Mouse (Mus musculus): ENCODE data around the gene Sytl1. TPM values are rescaled to one million over a fixed set of nuclear protein-coding genes. Genes with fewer than 3 reads are reported as not detected.
A peak's percentile ranks its signal among the peaks of the same experiment; 100 is the strongest.

The Sytl1 gene
- total and polyA plus RNA-seq, 2 experiments from 2014 or later, result 0.79 to 3.6 TPM

GRCm38 (mm10) chr4:133233285-133233976 is 29.5 kb downstream of the Sytl1 start:
- H3K27ac ChIP-seq (ENCODE audit: low read depth), result no peak overlapping the region
- no peak overlapping the region for H3K4me3 ChIP-seq (ENCODE audit: low read depth, low read length)
- no peak overlapping the region for H3K9ac ChIP-seq (replicated peaks; ENCODE audit: low read depth, low read length)
- no peaks in the 10 kb centered on the region for H3K9me3 ChIP-seq (replicated peaks; ENCODE audit: control insufficient read depth, low read length)
- ATAC-seq (ENCODE audit: insufficient read depth, low read depth) (no peak), DNase-seq (ENCODE audit: low spot score) (peak; percentile 46)
- no peaks in the 10 kb centered on the region for H3K4me1 ChIP-seq (ENCODE audit: control insufficient read depth, insufficient read depth)
- WGBS, result 30% methylated on average over 10 of the region's 10 CpGs
- H3K27me3 ChIP-seq (ENCODE audit: control insufficient read depth, insufficient read depth, low read length), result no peaks in the 10 kb centered on the region
- no peak overlapping the region for H3K4me2 ChIP-seq (ENCODE audit: low read depth, low read length)
- H3K36me3 ChIP-seq (replicated peaks; ENCODE audit: control insufficient read depth, insufficient read depth, low read length), result no peaks in the 10 kb centered on the region
- TF ChIP-seq EP300 (IDR thresholded peaks at IDR 0.05; ENCODE audit: low read depth) (no peak), CTCF (IDR thresholded peaks at IDR 0.05; ENCODE audit: low read depth) (peak; percentile 64)

- H3K4me2 ChIP-seq (ENCODE audit: low read depth, low read length), result no peak overlapping the region
- ATAC-seq (ENCODE audit: insufficient read depth, low read depth), result no peak
- H3K4me3 ChIP-seq (ENCODE audit: low read depth, low read length), result no peak overlapping the region
- 82% methylated on average over 8 of the region's 8 CpGs for WGBS
- H3K27me3 ChIP-seq (ENCODE audit: control insufficient read depth, insufficient read depth, low read length), result no peaks in the 10 kb centered on the region
- no peak for DNase-seq (ENCODE audit: low spot score)
- no peak overlapping the region for H3K9ac ChIP-seq (replicated peaks; ENCODE audit: low read depth, low read length)
- no peak for TF ChIP-seq EP300 (IDR thresholded peaks at IDR 0.05; ENCODE audit: low read depth)
- TF ChIP-seq CTCF (IDR thresholded peaks at IDR 0.05; ENCODE audit: low read depth), result no peak
- no peak overlapping the region for H3K27ac ChIP-seq (ENCODE audit: low read depth)
- H3K9me3 ChIP-seq (replicated peaks; ENCODE audit: control insufficient read depth, low read length), result no peaks in the 10 kb centered on the region
- no peaks in the 10 kb centered on the region for H3K4me1 ChIP-seq (ENCODE audit: control insufficient read depth, insufficient read depth)
- H3K36me3 ChIP-seq (replicated peaks; ENCODE audit: control insufficient read depth, insufficient read depth, low read length), result no peaks in the 10 kb centered on the region
Measured at GRCm38 (mm10) chr4:133229582-133229981, 33.3 kb downstream of the Sytl1 start.

DNA sequence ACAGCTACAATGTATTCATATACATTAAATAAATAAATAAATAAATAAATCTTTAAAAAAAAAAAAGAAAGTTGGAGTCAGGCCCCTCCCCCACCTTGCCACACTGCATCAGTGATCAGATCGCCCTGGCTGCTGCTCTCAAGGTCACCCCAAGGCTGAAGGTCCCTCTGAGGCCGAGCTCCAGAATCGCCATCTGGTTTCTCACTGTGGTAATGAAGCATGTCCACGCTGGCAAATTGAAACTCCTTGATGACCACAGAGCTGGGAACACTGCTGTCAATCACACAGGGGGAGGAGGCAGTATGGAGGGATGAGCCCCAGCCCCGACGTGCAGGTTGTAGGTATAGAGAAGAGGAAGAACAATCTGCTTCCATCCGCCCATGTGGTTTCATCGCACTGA is 35.3 kb downstream of the Sytl1 start:
- no peak for ATAC-seq (ENCODE audit: insufficient read depth, low read depth)
- Histone ChIP-seq H3K4me2 (ENCODE audit: low read depth, low read length) (no peak overlapping the region), H3K9ac (replicated peaks; ENCODE audit: low read depth, low read length) (no peak overlapping the region), H3K4me3 (ENCODE audit: low read depth, low read length) (no peak overlapping the region), H3K27me3 (ENCODE audit: control insufficient read depth, insufficient read depth, low read length) (no peaks in the 10 kb centered on the region), H3K27ac (ENCODE audit: low read depth) (no peak overlapping the region), H3K4me1 (ENCODE audit: control insufficient read depth, insufficient read depth) (no peaks in the 10 kb centered on the region), H3K36me3 (replicated peaks; ENCODE audit: control insufficient read depth, insufficient read depth, low read length) (no peaks in the 10 kb centered on the region), H3K9me3 (replicated peaks; ENCODE audit: control insufficient read depth, low read length) (no peaks in the 10 kb centered on the region)
- TF ChIP-seq EP300 (IDR thresholded peaks at IDR 0.05; ENCODE audit: low read depth) (no peak), CTCF (IDR thresholded peaks at IDR 0.05; ENCODE audit: low read depth) (no peak)
- no peak for DNase-seq (ENCODE audit: low spot score)
- 73% methylated on average over 8 of the region's 8 CpGs for WGBS

DNA sequence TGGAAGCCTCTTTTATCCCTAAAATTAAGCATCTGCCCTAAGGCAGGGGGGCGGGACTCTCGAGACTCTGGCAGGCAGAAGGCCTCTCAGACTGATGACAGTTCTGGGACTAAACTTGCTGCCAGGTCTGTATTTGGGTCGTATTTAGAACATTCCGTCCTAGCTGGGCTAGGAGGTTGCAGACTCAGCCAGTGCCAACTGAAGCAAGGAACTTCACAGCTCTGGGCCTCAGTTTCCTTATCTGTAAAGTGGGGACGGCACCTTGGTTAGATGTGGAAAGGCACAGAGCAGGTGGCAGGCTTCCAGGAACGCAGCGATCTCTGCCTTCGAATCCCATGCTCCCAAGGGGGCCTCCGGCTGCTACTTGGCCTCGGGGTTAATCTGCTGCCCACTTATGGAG is 36.8 kb downstream of the Sytl1 start:
- H3K9me3 ChIP-seq (replicated peaks; ENCODE audit: control insufficient read depth, low read length), result no peaks in the 10 kb centered on the region
- H3K9ac ChIP-seq (replicated peaks; ENCODE audit: low read depth, low read length), result no peak overlapping the region
- ATAC-seq (ENCODE audit: insufficient read depth, low read depth) (no peak; the same call in 1 of the 2 replicates), DNase-seq (ENCODE audit: low spot score) (no peak)
- H3K4me2 ChIP-seq (ENCODE audit: low read depth, low read length), result no peak overlapping the region
- no peaks in the 10 kb centered on the region for H3K36me3 ChIP-seq (replicated peaks; ENCODE audit: control insufficient read depth, insufficient read depth, low read length)
- no peaks in the 10 kb centered on the region for H3K4me1 ChIP-seq (ENCODE audit: control insufficient read depth, insufficient read depth)
- H3K4me3 ChIP-seq (ENCODE audit: low read depth, low read length), result no peak overlapping the region
- H3K27ac ChIP-seq (ENCODE audit: low read depth), result no peak overlapping the region
- TF ChIP-seq EP300 (IDR thresholded peaks at IDR 0.05; ENCODE audit: low read depth), result no peak
- TF ChIP-seq CTCF (IDR thresholded peaks at IDR 0.05; ENCODE audit: low read depth), result no peak
- 43% methylated on average over 10 of the region's 10 CpGs for WGBS
- peaks cover 9% of the 10 kb centered on the region for H3K27me3 ChIP-seq (ENCODE audit: control insufficient read depth, insufficient read depth, low read length)

- no peak overlapping the region for H3K9ac ChIP-seq (replicated peaks; ENCODE audit: low read depth, low read length)
- 76% methylated on average over 5 of the region's 5 CpGs for WGBS
- H3K27me3 ChIP-seq (ENCODE audit: control insufficient read depth, insufficient read depth, low read length), result peaks cover 15% of the 10 kb centered on the region
- TF ChIP-seq CTCF (IDR thresholded peaks at IDR 0.05; ENCODE audit: low read depth) (no peak), EP300 (IDR thresholded peaks at IDR 0.05; ENCODE audit: low read depth) (no peak)
- H3K4me3 ChIP-seq (ENCODE audit: low read depth, low read length), result no peak overlapping the region
- no peak overlapping the region for H3K4me2 ChIP-seq (ENCODE audit: low read depth, low read length)
- no peaks in the 10 kb centered on the region for H3K9me3 ChIP-seq (replicated peaks; ENCODE audit: control insufficient read depth, low read length)
- H3K4me1 ChIP-seq (ENCODE audit: control insufficient read depth, insufficient read depth), result no peaks in the 10 kb centered on the region; the same call in 1 of the 2 replicates
- H3K36me3 ChIP-seq (replicated peaks; ENCODE audit: control insufficient read depth, insufficient read depth, low read length), result no peaks in the 10 kb centered on the region
- no peak for ATAC-seq (ENCODE audit: insufficient read depth, low read depth)
- no peak overlapping the region for H3K27ac ChIP-seq (ENCODE audit: low read depth)
- DNase-seq (ENCODE audit: low spot score), result no peak
Measured at GRCm38 (mm10) chr4:133223875-133224274, 39.0 kb downstream of the Sytl1 start.

DNA sequence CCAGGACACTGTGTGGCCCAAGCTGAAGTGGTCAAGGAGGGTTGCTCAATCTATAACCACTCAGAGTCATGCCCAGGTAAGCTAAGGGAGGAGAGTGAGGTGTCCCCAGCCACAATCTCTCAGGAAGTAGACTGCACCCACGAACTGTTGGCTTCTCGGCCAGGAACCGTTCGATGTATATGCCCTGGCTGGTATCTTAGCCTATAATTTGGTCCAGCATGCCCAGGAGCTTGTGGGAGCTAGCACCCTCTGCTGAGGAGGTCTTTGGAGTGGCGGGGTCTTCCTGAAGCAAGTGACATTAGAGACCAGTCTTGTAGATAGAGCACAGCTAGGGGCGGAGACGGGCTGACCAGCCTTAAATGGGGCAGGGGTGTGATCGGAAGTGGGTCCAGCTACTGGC is 41.2 kb downstream of the Sytl1 start:
- no peak overlapping the region for H3K4me3 ChIP-seq (ENCODE audit: low read depth, low read length)
- no peak overlapping the region for H3K27ac ChIP-seq (ENCODE audit: low read depth)
- H3K9ac ChIP-seq (replicated peaks; ENCODE audit: low read depth, low read length), result no peak overlapping the region
- H3K9me3 ChIP-seq (replicated peaks; ENCODE audit: control insufficient read depth, low read length), result no peaks in the 10 kb centered on the region
- 82% methylated on average over 8 of the region's 8 CpGs for WGBS
- peaks cover 20% of the 10 kb centered on the region for H3K27me3 ChIP-seq (ENCODE audit: control insufficient read depth, insufficient read depth, low read length)
- DNase-seq (ENCODE audit: low spot score) (no peak), ATAC-seq (ENCODE audit: insufficient read depth, low read depth) (no peak)
- no peaks in the 10 kb centered on the region; the same call in 1 of the 2 replicates for H3K4me1 ChIP-seq (ENCODE audit: control insufficient read depth, insufficient read depth)
- no peak overlapping the region for H3K4me2 ChIP-seq (ENCODE audit: low read depth, low read length)
- H3K36me3 ChIP-seq (replicated peaks; ENCODE audit: control insufficient read depth, insufficient read depth, low read length), result no peaks in the 10 kb centered on the region
- TF ChIP-seq CTCF (IDR thresholded peaks at IDR 0.05; ENCODE audit: low read depth), result no peak
- no peak for TF ChIP-seq EP300 (IDR thresholded peaks at IDR 0.05; ENCODE audit: low read depth)

Data from heart, postnatal 0 days (tissue).